Mouse (Mus musculus): ENCODE measurements around the gene Pdia2. TPM values are rescaled to one million over a fixed set of nuclear protein-coding genes. Genes with fewer than 3 reads are reported as not detected.
"Not testable (repeated sequence)": the region's sequence is repeated elsewhere in the genome, so short reads cannot be mapped to it uniquely, and the experiment has no call there.

Gene Pdia2
- polyA plus RNA-seq, 1 experiment from 2014 or later = 0.47 TPM

DNA sequence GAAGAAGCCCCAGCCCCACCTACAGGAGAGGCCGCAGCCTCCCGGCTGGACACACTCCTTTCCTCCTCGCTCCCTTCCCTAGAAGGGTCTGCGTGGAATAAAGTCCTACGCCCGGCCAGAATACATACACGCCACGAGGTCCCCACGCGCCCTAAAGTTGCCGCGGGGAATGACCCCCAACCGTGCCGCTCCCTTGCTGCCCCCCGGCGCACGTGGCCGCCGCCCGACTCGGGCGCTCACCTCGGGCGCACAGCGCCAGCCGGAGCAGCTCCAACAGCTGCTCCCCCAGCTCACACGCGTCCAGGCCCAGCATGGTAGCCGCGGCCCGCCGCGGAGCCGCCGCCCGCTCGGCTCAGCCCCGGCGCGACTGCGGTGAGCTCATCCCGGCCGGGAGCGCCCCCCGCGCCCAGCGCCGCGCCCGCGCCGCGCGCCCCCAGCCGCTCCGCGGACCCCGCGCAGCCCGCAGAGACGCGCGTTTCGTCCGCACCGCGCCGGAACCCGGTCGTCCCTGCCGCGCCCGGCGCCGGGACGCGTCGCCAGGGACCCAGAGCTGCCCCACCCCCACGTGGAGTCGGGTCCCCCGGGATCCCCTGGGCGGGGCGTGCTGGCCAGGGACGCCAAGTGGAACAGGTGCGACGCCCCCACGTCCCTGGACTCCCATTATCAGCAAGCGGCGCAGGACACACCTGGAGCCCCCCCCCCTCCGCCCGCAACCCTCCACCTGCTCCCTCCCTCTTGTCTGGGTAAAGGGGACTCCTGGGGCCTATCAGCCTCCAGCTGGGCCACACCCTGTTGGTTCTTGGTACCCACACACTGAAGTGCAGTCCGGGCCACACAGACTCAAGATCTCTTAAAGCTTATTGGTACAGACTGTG, 2.2 kb upstream of the Pdia2 start:
- Histone ChIP-seq H3K4me2 (peak overlapping the region; percentile 93), H3K27me3 (replicated peaks) (peaks cover 73% of the 10 kb centered on the region), H3K27ac (replicated peaks) (no peak overlapping the region), H3K4me1 (peaks cover 26% of the 10 kb centered on the region), H3K9ac (peak overlapping the region; percentile 82), H3K9me3 (no peaks in the 10 kb centered on the region), H3K4me3 (peak overlapping the region; percentile 65), H3K36me3 (peaks cover 22% of the 10 kb centered on the region)
- ATAC-seq (ENCODE audit: extremely low read depth, insufficient number of reproducible peaks, low FRiP score, low TSS enrichment) = no peak
- WGBS = under 1% methylated on average over 75 of the region's 92 CpGs

DNA sequence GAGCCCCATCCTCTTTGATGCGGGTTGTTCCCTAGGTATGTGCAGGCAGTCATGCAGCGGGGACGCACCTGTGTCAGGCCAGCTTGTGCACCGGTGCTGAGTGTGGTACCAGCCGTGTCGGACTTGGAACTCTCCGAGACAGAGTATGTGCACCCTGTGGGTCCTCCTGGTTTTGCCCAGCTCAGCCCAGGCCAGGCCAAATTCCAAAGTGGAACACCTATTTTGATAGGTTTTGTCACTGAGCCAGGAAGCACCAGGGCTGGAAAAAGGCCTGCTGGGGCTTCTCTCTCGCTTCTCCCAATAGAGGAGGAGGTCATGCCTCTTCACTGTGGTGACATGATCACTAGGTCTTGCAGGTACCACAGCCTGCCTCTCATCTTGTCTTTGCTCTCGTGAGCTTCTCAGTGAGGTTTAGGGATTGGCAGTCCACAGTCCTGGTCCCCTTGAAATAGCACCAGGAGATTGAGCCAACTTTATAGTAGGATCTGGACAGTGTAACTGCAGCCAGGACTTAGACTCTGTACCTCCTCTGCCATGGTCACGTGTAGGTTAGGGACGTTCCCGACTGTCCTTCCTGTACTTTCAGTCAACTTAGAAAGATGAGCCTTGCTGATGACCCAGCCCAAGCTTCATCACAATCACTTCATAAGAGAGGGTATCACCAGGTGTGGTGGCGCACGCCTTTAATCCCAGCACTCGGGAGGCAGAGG, 6.3 kb downstream of the Pdia2 start:
- peaks cover 98% of the 10 kb centered on the region for H3K36me3 ChIP-seq
- no peaks in the 10 kb centered on the region for H3K27me3 ChIP-seq (replicated peaks)
- no peak overlapping the region for H3K9ac ChIP-seq
- 93% methylated on average over 15 of the region's 15 CpGs for WGBS
- ATAC-seq (ENCODE audit: extremely low read depth, insufficient number of reproducible peaks, low FRiP score, low TSS enrichment) = no peak
- no peaks in the 10 kb centered on the region for H3K4me1 ChIP-seq
- no peaks in the 10 kb centered on the region for H3K9me3 ChIP-seq
- no peak overlapping the region for H3K4me3 ChIP-seq
- no peak overlapping the region for H3K4me2 ChIP-seq
- H3K27ac ChIP-seq (replicated peaks) = no peak overlapping the region

DNA sequence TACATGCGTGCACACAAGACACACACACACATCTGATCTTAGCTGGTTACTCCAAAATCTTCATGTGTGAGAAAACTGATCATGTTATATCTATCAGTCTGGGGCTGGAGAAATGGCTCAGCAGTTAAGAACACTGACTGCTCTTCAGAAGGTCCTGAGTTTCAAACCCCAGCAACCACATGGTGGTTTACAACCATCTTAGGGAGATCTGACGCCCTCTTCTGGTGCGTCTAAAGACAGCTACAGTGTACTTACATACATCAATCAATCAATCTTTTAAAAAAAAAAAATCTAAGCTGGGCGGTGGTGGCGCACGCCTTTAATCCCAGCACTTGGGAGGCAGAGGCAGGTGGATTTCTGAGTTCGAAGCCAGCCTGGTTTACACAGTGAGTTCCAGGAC, 7.4 kb downstream of the Pdia2 start:
- WGBS = 88% methylated on average over 7 of the region's 7 CpGs
- H3K9ac ChIP-seq; H3K4me2 ChIP-seq; H3K4me3 ChIP-seq; H3K4me1 ChIP-seq; H3K27ac ChIP-seq (replicated peaks); H3K9me3 ChIP-seq; ATAC-seq (ENCODE audit: extremely low read depth, insufficient number of reproducible peaks, low FRiP score, low TSS enrichment); H3K27me3 ChIP-seq (replicated peaks): not testable (repeated sequence)
- H3K36me3 ChIP-seq = peaks cover 97% of the 10 kb centered on the region

DNA sequence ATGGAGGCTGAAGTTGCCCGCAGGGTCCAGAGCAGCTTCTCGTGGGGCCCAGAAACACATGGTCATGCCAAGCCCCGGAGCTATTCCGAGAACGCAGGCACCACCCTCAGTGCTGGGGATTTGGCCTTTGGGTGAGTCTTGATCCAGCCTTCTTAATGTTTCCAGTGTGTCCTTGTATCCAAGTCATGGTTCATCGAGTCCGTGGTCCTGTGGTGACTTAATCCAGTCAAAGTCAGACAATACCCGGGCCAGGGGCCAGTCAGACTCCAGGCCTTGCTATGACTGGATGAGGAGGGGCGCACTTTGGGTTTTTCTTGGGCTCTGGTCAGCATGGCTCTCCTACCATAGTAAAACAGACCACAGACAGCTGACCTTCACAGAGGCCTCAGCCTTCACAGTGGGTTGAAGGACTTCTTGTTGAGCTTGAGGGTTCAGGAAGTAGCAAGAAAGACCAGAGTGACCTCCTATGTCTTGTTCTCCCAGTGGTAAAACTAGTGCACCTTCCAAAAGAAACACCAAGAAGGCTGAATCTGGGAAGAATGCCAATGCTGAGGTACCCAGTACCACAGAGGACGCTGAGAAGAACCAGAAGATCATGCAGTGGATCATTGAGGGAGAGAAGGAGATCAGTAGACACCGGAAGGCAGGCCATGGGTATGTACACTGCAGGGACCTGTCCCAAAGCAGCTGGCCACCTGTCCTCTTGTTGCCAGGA, 10.6 kb downstream of the Pdia2 start:
- WGBS = 92% methylated on average over 11 of the region's 11 CpGs
- Histone ChIP-seq H3K4me3 (no peak overlapping the region), H3K4me1 (no peaks in the 10 kb centered on the region), H3K9ac (no peak overlapping the region), H3K4me2 (no peak overlapping the region), H3K9me3 (no peaks in the 10 kb centered on the region), H3K27ac (replicated peaks) (no peak overlapping the region), H3K27me3 (replicated peaks) (no peaks in the 10 kb centered on the region), H3K36me3 (peaks cover 96% of the 10 kb centered on the region)
- ATAC-seq (ENCODE audit: extremely low read depth, insufficient number of reproducible peaks, low FRiP score, low TSS enrichment) = no peak

DNA sequence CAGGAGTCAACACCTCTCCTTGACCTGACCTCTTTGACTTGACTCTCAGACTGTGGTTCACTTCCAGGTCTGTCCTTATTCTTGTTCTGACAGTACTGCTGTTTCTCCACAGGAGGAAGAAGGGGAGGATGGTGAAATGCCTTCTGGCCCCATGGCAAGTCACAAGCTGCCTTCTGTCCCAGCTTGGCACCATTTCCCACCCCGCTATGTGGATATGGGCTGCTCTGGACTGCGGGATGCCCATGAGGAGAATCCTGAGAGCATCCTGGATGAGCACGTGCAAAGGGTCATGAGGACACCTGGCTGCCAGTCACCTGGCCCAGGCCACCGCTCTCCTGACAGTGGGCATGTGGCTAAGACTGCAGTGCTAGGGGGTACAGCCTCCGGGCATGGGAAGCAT, 11.3 kb downstream of the Pdia2 start:
- WGBS = 92% methylated on average over 5 of the region's 5 CpGs
- Histone ChIP-seq H3K27me3 (replicated peaks) (no peaks in the 10 kb centered on the region), H3K27ac (replicated peaks) (no peak overlapping the region), H3K9me3 (no peaks in the 10 kb centered on the region), H3K36me3 (peaks cover 96% of the 10 kb centered on the region), H3K4me2 (no peak overlapping the region), H3K4me3 (no peak overlapping the region), H3K9ac (no peak overlapping the region), H3K4me1 (no peaks in the 10 kb centered on the region)
- no peak for ATAC-seq (ENCODE audit: extremely low read depth, insufficient number of reproducible peaks, low FRiP score, low TSS enrichment)

DNA sequence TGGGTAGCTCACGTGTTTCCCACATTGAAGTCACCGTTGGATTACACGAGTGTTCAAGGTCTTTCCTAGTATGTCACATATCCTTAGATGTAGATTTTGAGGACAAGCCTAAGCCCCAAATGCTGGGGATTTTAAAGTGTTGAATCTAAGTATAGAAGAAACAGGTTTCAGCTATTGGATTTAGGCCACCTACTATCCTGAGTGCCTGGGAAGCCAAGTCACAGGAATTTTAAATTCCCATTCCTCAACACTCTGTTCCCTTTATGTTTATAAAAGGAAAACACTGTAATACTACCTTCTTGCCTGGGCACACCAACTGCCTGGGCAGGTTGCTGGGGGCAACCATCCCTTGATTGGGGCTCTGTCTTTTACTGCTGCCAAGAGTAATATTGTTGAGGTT, 17.7 kb downstream of the Pdia2 start:
- ATAC-seq (ENCODE audit: extremely low read depth, insufficient number of reproducible peaks, low FRiP score, low TSS enrichment) = no peak
- no peak overlapping the region for H3K4me3 ChIP-seq

DNA sequence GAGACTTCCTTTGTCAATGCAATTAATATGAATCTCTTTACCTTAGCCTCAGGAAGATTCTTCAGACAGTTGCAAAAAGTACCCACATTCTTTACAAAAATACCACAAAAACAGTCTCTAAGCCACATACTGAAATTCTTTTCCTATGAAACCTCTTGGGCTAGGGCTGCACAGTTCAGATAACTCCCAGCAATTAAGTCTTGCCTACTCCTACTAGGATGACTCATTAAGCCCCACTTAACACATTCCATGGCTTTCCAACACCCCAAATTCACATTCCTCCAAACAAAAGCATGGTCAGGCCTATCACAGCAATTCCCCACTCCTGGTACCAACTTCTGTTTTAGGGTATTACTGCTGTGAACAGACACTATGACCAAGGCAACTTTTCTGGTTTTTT, 20.3 kb downstream of the Pdia2 start:
- no peak overlapping the region for H3K4me3 ChIP-seq
- no peak overlapping the region for H3K9ac ChIP-seq
- no peaks in the 10 kb centered on the region for H3K4me1 ChIP-seq
- no peak overlapping the region for H3K4me2 ChIP-seq
- H3K27me3 ChIP-seq (replicated peaks) = no peaks in the 10 kb centered on the region
- H3K27ac ChIP-seq (replicated peaks) = no peak overlapping the region
- ATAC-seq (ENCODE audit: extremely low read depth, insufficient number of reproducible peaks, low FRiP score, low TSS enrichment) = no peak
- H3K36me3 ChIP-seq = peaks cover 76% of the 10 kb centered on the region
- H3K9me3 ChIP-seq = 0 out of 2 replicates have a peak, but pooled peaks cover 6% of the 10 kb centered on the region

More for the DNA sequence above, 17.7 kb downstream of the Pdia2 start:
- Histone ChIP-seq H3K9ac (no peak overlapping the region), H3K4me1 (no peaks in the 10 kb centered on the region), H3K27me3 (replicated peaks) (no peaks in the 10 kb centered on the region), H3K9me3 (0 out of 2 replicates have a peak, but pooled peaks cover 6% of the 10 kb centered on the region), H3K27ac (replicated peaks) (no peak overlapping the region), H3K36me3 (peaks cover 80% of the 10 kb centered on the region), H3K4me2 (no peak overlapping the region)
- 89% methylated on average over 3 of the region's 3 CpGs for WGBS

DNA sequence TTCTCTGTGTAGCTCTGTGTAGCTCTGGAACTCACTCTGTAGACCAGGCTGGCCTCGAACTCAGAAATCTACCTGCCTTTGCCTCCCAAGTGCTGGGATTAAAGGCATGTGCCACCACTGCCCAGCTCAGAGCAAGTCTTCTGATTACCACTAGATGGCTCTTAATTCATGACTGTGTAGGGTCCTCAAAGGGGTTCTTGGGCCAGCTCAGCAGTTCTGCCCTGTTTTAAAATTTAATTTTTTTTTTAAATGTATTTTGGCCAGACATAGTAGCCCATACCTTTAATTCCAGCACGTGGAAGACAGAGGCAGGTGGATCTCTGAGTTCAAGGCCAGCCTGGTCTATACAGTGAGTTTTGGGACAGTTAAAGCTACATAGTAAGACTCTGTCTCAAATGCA, 23.6 kb downstream of the Pdia2 start:
- H3K27me3 ChIP-seq (replicated peaks); H3K27ac ChIP-seq (replicated peaks); ATAC-seq (ENCODE audit: extremely low read depth, insufficient number of reproducible peaks, low FRiP score, low TSS enrichment); H3K9ac ChIP-seq; H3K4me3 ChIP-seq; H3K4me2 ChIP-seq; H3K9me3 ChIP-seq; H3K4me1 ChIP-seq: not testable (repeated sequence)
- H3K36me3 ChIP-seq = peaks cover 56% of the 10 kb centered on the region
- WGBS = 75% methylated on average over 2 of the region's 2 CpGs

DNA sequence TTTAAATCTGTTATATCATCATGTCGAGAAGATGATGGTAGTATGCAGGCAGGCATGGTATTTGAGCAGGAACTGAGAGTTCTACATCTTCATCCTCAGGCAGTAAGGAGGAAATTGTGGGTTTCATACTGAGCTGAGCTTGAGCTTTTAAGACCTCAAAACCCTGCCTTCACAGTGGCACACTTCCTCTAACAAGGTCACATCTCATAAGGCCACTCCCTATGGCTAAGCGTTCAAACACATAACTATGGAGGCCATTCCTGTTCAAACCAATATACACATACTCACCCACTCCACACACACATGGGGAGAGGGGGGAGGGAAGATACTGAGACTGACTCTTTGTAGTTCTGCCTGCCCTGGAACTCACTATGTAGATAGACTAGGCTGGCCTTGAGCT, 30.8 kb downstream of the Pdia2 start:
- 82% methylated on average over 2 of the region's 2 CpGs for whole genome bisulfite sequencing
- H3K27ac ChIP-seq (replicated peaks) = no peak overlapping the region
- H3K27me3 ChIP-seq (replicated peaks) = no peaks in the 10 kb centered on the region
- H3K36me3 ChIP-seq = peaks cover 15% of the 10 kb centered on the region
- no peaks in the 10 kb centered on the region for H3K9me3 ChIP-seq
- H3K4me1 ChIP-seq = peaks cover 10% of the 10 kb centered on the region
- no peak for ATAC-seq (ENCODE audit: extremely low read depth, insufficient number of reproducible peaks, low FRiP score, low TSS enrichment)
- H3K4me2 ChIP-seq = no peak overlapping the region
- no peak overlapping the region for H3K9ac ChIP-seq
- no peak overlapping the region for H3K4me3 ChIP-seq

DNA sequence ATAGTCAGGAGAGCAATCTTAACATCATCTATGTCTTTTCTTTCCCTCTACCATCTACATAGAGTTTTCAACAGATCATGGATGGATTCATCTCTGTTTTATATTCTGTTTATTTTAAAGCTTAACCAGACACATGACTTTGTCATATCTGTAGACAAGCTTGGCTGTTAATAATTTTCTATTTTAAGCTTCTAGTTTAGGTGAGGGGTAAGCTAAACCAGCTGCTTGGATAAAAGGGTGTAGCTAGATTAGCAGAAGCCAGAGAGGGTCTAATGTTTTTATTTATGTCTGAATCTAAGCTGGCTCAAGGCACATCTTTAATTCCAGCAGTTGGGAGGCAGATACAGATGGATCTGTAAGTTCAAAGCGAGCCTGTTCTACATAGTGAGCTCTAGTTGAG, 36.2 kb downstream of the Pdia2 start:
- H3K27ac ChIP-seq (replicated peaks) = 0 out of 2 replicates have a peak overlapping the region, but pooled peaks have one; percentile 24

DNA sequence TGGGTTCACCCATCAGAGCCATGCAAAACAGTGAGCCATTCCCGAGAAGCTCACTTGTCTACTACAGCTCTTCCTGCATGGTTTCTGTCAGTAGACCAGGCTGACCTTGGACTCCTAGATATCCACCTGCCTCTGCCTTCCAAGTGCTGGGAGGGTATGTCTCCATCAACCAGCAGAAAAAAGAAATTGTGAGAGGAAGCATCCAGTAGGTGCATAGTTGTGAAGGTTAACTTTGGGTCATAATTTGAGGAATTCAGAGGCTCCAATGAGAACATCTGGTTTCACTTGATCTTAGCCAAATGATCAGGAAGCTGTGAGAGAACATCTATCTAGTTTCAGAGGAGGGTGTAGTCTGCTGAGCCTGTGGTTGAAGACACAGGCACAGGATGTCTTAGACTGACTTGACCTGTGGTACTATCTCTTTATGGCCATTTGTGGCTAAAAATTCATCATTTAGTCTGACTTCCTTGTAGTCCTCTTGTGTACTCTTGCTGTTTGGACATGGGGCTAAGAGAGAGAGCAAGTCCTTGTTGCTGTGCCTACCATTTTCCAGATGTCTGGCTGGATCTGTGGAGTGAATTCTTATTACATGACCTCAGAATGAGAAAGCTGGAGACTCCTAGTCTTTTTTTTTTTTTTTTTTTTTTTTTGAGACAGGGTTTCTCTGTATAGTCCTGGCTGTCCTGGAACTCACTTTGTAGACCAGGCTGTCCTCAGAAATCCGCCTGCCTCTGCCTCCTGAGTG, 46.8 kb downstream of the Pdia2 start:
- Histone ChIP-seq H3K27me3 (replicated peaks) (no peaks in the 10 kb centered on the region), H3K9me3 (no peaks in the 10 kb centered on the region), H3K36me3 (peaks cover 88% of the 10 kb centered on the region), H3K4me2 (no peak overlapping the region), H3K4me1 (no peaks in the 10 kb centered on the region), H3K9ac (no peak overlapping the region), H3K4me3 (no peak overlapping the region), H3K27ac (replicated peaks) (no peak overlapping the region)
- WGBS = 92% methylated on average over 2 of the region's 2 CpGs
- no peak for ATAC-seq (ENCODE audit: extremely low read depth, insufficient number of reproducible peaks, low FRiP score, low TSS enrichment)

More for the DNA sequence above, 36.2 kb downstream of the Pdia2 start:
- Histone ChIP-seq H3K4me3 (no peak overlapping the region), H3K36me3 (peaks cover 10% of the 10 kb centered on the region), H3K4me2 (no peak overlapping the region), H3K9ac (no peak overlapping the region), H3K9me3 (no peaks in the 10 kb centered on the region), H3K27me3 (replicated peaks) (no peaks in the 10 kb centered on the region), H3K4me1 (peaks cover 19% of the 10 kb centered on the region)
- 90% methylated on average over 1 of the region's 1 CpGs for WGBS
- ATAC-seq (ENCODE audit: extremely low read depth, insufficient number of reproducible peaks, low FRiP score, low TSS enrichment) = no peak

All from heart, embryonic 13.5 days (tissue).